Mouse (Mus musculus) intestine, postnatal 0 days (tissue): ENCODE data around the gene Eif2b4. TPM values are rescaled to one million over a fixed set of nuclear protein-coding genes. Genes with fewer than 3 reads are reported as not detected.

Experiments
- ATAC-seq: fragments of 200-750 bp; cut with Nextera tagmentation; 2 replicates; pipeline ENCODE4 v1.8.0; 2017; ENCODE audit warnings: mild to moderate bottlenecking, moderate TSS enrichment, moderate library complexity
- H3K27ac ChIP-seq: fragments of 300-500 bp; sonication (generic); 2 replicates; pipeline ENCODE4 v1.5.1; 2014; ENCODE audit warnings: mild to moderate bottlenecking, low read depth, low read length, moderate library complexity
- H3K27me3 ChIP-seq: fragments of 300-500 bp; sonication (generic); replicated peaks from 2 replicates; pipeline ENCODE4 v1.6.1; 2014; ENCODE audit warnings: low read length, mixed read lengths; ENCODE audit not compliant: control insufficient read depth, insufficient read depth
- H3K36me3 ChIP-seq: fragments of 300-500 bp; sonication (generic); 2 replicates; pipeline ENCODE4 v1.6.1; 2014; ENCODE audit warnings: mild to moderate bottlenecking, moderate library complexity; ENCODE audit not compliant: control insufficient read depth, insufficient read depth
- H3K4me1 ChIP-seq: fragments of 300-500 bp; sonication (generic); replicated peaks from 2 replicates; pipeline ENCODE4 v1.6.1; 2014; ENCODE audit warnings: antibody characterized with exemption, low read length, mixed read lengths; ENCODE audit not compliant: control insufficient read depth, insufficient read depth
- H3K4me2 ChIP-seq: fragments of 300-500 bp; sonication (generic); replicated peaks from 2 replicates; pipeline ENCODE4 v1.6.1; 2014; ENCODE audit warnings: low read depth, mild to moderate bottlenecking, moderate library complexity
- H3K4me3 ChIP-seq: fragments of 300-500 bp; sonication (generic); 2 replicates; pipeline ENCODE4 v1.5.1; 2014; ENCODE audit warnings: low read depth, low read length
- H3K9ac ChIP-seq: fragments of 300-500 bp; sonication (generic); 2 replicates; pipeline ENCODE4 v1.6.1; 2014; ENCODE audit warnings: mild to moderate bottlenecking, low read depth, low read length
- H3K9me3 ChIP-seq: fragments of 300-500 bp; sonication (generic); 2 replicates; pipeline ENCODE4 v1.6.1; 2016; ENCODE audit warnings: mixed run types; ENCODE audit not compliant: control insufficient read depth
- CTCF ChIP-seq: sonication (generic); IDR thresholded peaks from 2 replicates; pipeline ENCODE4 v1.5.1; 2016; ENCODE audit warnings: low read depth, mild to moderate bottlenecking, control low read depth, antibody characterized with exemption, moderate library complexity
- WGBS: fragments of 180-500 bp; shearing (Covaris S2); extraction: QIAGEN DNeasy Blood & Tissue Kit; methylation state at CpG from one replicate; pipeline ENCODE4 v1.1.7; 2014; 5-methylcytosine and 5-hydroxymethylcytosine counted together
- polyA plus RNA-seq: library from polyadenylated mRNA; unstranded; fragments of >200 nt; fragmentation: Nextera tagmentation; extraction: Ambion mirVana; gene quantifications from 2 replicates; pipeline ENCODE4 v1.2.1, GENCODE M21; 2015

Gene Eif2b4
- polyA plus RNA-seq, 1 experiment from 2014 or later = 43.7 TPM

- H3K36me3 ChIP-seq = peaks cover 60% of the 10 kb centered on the region
- 8% methylated on average over 42 of the region's 42 CpGs for WGBS
- H3K9me3 ChIP-seq = no peaks in the 10 kb centered on the region
- no peak for TF ChIP-seq CTCF
- H3K4me2 ChIP-seq = peak overlapping the region; percentile 77
- peak overlapping the region; percentile 88 for H3K9ac ChIP-seq
- no peaks in the 10 kb centered on the region for H3K27me3 ChIP-seq
- H3K27ac ChIP-seq = peak overlapping the region; percentile 77
- ATAC-seq = peak; percentile 74
- H3K4me1 ChIP-seq = no peaks in the 10 kb centered on the region; the same call in 1 of the 2 replicates
- H3K4me3 ChIP-seq = peak overlapping the region; percentile 76
Measured at GRCm38 (mm10) chr5:31192045-31192938, 938 bp downstream of the Eif2b4 start.

- ATAC-seq = no peak
- Histone ChIP-seq H3K9ac (no peak overlapping the region), H3K4me3 (no peak overlapping the region), H3K4me2 (no peak overlapping the region), H3K4me1 (no peaks in the 10 kb centered on the region; the same call in 1 of the 2 replicates), H3K36me3 (peaks cover 46% of the 10 kb centered on the region), H3K27me3 (no peaks in the 10 kb centered on the region), H3K9me3 (no peaks in the 10 kb centered on the region), H3K27ac (no peak overlapping the region)
- 92% methylated on average over 9 of the region's 9 CpGs for WGBS
- no peak for TF ChIP-seq CTCF
Measured at GRCm38 (mm10) chr5:31190201-31190600, 3.0 kb downstream of the Eif2b4 start.

- H3K9me3 ChIP-seq = no peaks in the 10 kb centered on the region
- H3K36me3 ChIP-seq = peaks cover 37% of the 10 kb centered on the region
- 79% methylated on average over 4 of the region's 4 CpGs for WGBS
- no peaks in the 10 kb centered on the region; the same call in 1 of the 2 replicates for H3K4me1 ChIP-seq
- ATAC-seq = no peak
- no peak overlapping the region for H3K4me2 ChIP-seq
- H3K4me3 ChIP-seq = no peak overlapping the region
- no peaks in the 10 kb centered on the region for H3K27me3 ChIP-seq
- TF ChIP-seq CTCF = peak; percentile 63
- no peak overlapping the region for H3K27ac ChIP-seq
- H3K9ac ChIP-seq = no peak overlapping the region
Measured at GRCm38 (mm10) chr5:31188223-31188840, 4.9 kb downstream of the Eif2b4 start.

GRCm38 (mm10) chr5:31183678-31184077 lies 9.6 kb downstream of the Eif2b4 start:
- Histone ChIP-seq H3K36me3 (peaks cover 19% of the 10 kb centered on the region), H3K9ac (no peak overlapping the region), H3K4me3 (no peak overlapping the region), H3K9me3 (no peaks in the 10 kb centered on the region), H3K4me2 (no peak overlapping the region), H3K27me3 (no peaks in the 10 kb centered on the region), H3K4me1 (no peaks in the 10 kb centered on the region), H3K27ac (no peak overlapping the region)
- 50% methylated on average over 4 of the region's 4 CpGs for WGBS
- no peak for TF ChIP-seq CTCF
- ATAC-seq = no peak

- no peak for TF ChIP-seq CTCF
- ATAC-seq = no peak
- 87% methylated on average over 9 of the region's 9 CpGs for WGBS
Measured at GRCm38 (mm10) chr5:31181183-31181770, 12.0 kb downstream of the Eif2b4 start.

More at GRCm38 (mm10) chr5:31181183-31181770, 12.0 kb downstream of the Eif2b4 start:
- Histone ChIP-seq H3K4me2 (no peak overlapping the region), H3K4me3 (no peak overlapping the region), H3K36me3 (no peaks in the 10 kb centered on the region), H3K9me3 (no peaks in the 10 kb centered on the region), H3K9ac (no peak overlapping the region), H3K27ac (no peak overlapping the region), H3K27me3 (no peaks in the 10 kb centered on the region), H3K4me1 (no peaks in the 10 kb centered on the region)
